Mouse (Mus musculus) adipocyte (in vitro differentiated cells): Measurements from ENCODE around the gene Phxr2.

Experiments
- DNase-seq: peaks from one replicate; pipeline ENCODE4 v3.0.0-alpha.2; 2016; ENCODE audit warnings: low spot score

Gene Phxr2

GRCm38 (mm10) chr10:99132595-99133272 is 6.6 kb upstream of the Phxr2 start:
- no peak for DNase-seq

- no peak for DNase-seq
These were observed 6.1 kb upstream of the Phxr2 start for GRCm38 (mm10) chr10:99132189-99132588.

GRCm38 (mm10) chr10:99131298-99131697 is 5.2 kb upstream of the Phxr2 start:
- DNase-seq, result no peak

- no peak for DNase-seq
These were observed 4.5 kb upstream of the Phxr2 start for GRCm38 (mm10) chr10:99130611-99131010.

- DNase-seq, result no peak
These were observed 1.7 kb upstream of the Phxr2 start for GRCm38 (mm10) chr10:99127691-99128261.

GRCm38 (mm10) chr10:99126954-99127353 is 829 bp upstream of the Phxr2 start:
- DNase-seq, result no peak

- DNase-seq, result no peak
These were observed 6.7 kb downstream of the Phxr2 start for GRCm38 (mm10) chr10:99119471-99119870.

- no peak for DNase-seq
These were observed 7.4 kb downstream of the Phxr2 start for GRCm38 (mm10) chr10:99118697-99119096.

- DNase-seq, result no peak
These were observed 8.2 kb downstream of the Phxr2 start for GRCm38 (mm10) chr10:99117876-99118275.

- no peak for DNase-seq
These were observed 9.2 kb downstream of the Phxr2 start for GRCm38 (mm10) chr10:99116650-99117615.

GRCm38 (mm10) chr10:99116237-99116632 is 9.9 kb downstream of the Phxr2 start:
- DNase-seq, result no peak

- no peak for DNase-seq
These were observed 10.5 kb downstream of the Phxr2 start for GRCm38 (mm10) chr10:99115471-99116236.

GRCm38 (mm10) chr10:99114295-99114694 is 11.8 kb downstream of the Phxr2 start:
- no peak for DNase-seq

GRCm38 (mm10) chr10:99113533-99113932 is 12.6 kb downstream of the Phxr2 start:
- DNase-seq, result no peak

- DNase-seq, result no peak
These were observed 17.6 kb downstream of the Phxr2 start for GRCm38 (mm10) chr10:99108431-99108982.

- peak; percentile 89 for DNase-seq
These were observed 18.2 kb downstream of the Phxr2 start, which contains the start of gene Galnt4 for GRCm38 (mm10) chr10:99107964-99108363. Gene Galnt4 (plus strand): TSS chr10:99108159.

- peak; percentile 79 for DNase-seq
These were observed 19.2 kb downstream of the Phxr2 start, which contains the start of gene Poc1b for GRCm38 (mm10) chr10:99106703-99107631. Gene Poc1b (plus strand): TSS chr10:99107036.

GRCm38 (mm10) chr10:99106311-99106702 is 19.8 kb downstream of the Phxr2 start:
- no peak for DNase-seq

- DNase-seq, result no peak
These were observed 20.6 kb downstream of the Phxr2 start for GRCm38 (mm10) chr10:99105522-99105921.

GRCm38 (mm10) chr10:99097374-99097773 is 28.8 kb downstream of the Phxr2 start:
- DNase-seq, result peak; percentile 22
